Mouse (Mus musculus) E14TG2a.4 (cell line): ENCODE measurements around the gene Mtg1.

Experiments
- CTCF ChIP-seq: conservative IDR thresholded peaks from 2 replicates; pipeline ENCODE4 v1.5.1; 2014; ENCODE audit warnings: low read length
- NANOG ChIP-seq: IDR thresholded peaks from 2 replicates; pipeline ENCODE4 v1.6.1; 2014; ENCODE audit warnings: borderline replicate concordance, low read length, mixed read lengths

- TF ChIP-seq CTCF (no peak), NANOG (no peak)
Measured at GRCm38 (mm10) chr7:140121338-140121910, 15.9 kb upstream of the Mtg1 start.
